Mouse (Mus musculus) megakaryocyte-erythroid progenitor cell, adult 5-6 weeks (primary cell): Measurements from ENCODE around the gene Casc3. TPM values are rescaled to one million over a fixed set of nuclear protein-coding genes. Genes with fewer than 3 reads are reported as not detected.

Experiments used
- ATAC-seq: replicated peaks from 2 replicates; pipeline ENCODE4 v1.8.0; 2016; ENCODE audit warnings: mild to moderate bottlenecking, inconsistent platforms; ENCODE audit not compliant: severe bottlenecking, poor library complexity, low FRiP score, low TSS enrichment
- total RNA-seq, 2 experiments: library from RNA; stranded (forward) in 1 of 2; stranded (reverse) in 1 of 2; fragments of 200-1000, 215-1000 nt in 1 of 2; fragments of >200 nt in 1 of 2; fragmentation: Nextera tagmentation in 1 of 2; gene quantifications; 2 replicates each; pipeline ENCODE4 v1.2.3; 2014 to 2017

Gene Casc3
- total RNA-seq (2014; fragmentation: Nextera tagmentation) (47.6 and 51.8 TPM in 2 replicates), total RNA-seq (2017) (37.4 and 53.5 TPM in 2 replicates)

DNA sequence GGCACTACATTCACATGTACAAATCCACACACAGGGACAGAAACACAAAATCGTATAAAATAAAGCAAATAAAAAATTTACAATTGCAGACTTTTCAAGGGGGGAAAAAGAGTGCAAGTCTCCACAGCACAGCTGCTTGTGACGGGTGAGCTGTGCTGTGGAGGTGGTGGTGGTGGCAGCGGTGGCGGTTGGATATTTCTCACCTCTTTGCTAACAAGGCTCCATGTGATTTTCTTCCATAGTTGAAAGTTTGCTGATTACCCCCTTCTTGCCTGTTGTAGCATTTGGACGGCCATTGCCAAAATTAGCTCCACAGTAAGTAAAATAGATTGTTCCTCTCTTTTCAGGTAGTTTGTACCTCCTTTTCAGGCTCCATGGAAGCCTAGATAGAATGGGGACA is at the start of gene Casc3:
TSS of gene Casc3 (plus strand) at position 301 of the 400 bp plus-strand sequence.
- ATAC-seq, result no peak

- no peak for ATAC-seq
These were observed 48.9 kb upstream of the Casc3 start for GRCm38 (mm10) chr11:98755726-98756380.

- no peak for ATAC-seq
These were observed 48.0 kb upstream of the Casc3 start for GRCm38 (mm10) chr11:98756711-98757110.

GRCm38 (mm10) chr11:98761939-98762338 is 42.8 kb upstream of the Casc3 start:
- ATAC-seq, result no peak

- no peak for ATAC-seq
These were observed 41.8 kb upstream of the Casc3 start for GRCm38 (mm10) chr11:98762756-98763501.

DNA sequence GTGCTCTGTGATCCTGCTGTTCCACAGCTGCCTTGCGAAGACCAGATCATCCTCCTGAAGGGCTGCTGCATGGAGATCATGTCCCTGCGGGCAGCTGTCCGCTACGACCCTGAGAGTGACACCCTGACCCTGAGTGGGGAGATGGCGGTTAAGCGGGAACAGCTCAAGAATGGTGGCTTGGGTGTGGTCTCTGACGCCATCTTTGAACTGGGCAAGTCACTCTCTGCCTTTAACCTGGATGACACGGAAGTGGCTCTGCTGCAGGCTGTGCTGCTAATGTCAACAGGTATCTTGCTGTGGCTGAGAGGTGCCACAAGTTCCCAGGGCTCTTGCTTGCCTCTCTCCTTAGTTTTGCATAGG is 41.2 kb upstream of the Casc3 start:
- ATAC-seq, result no peak

DNA sequence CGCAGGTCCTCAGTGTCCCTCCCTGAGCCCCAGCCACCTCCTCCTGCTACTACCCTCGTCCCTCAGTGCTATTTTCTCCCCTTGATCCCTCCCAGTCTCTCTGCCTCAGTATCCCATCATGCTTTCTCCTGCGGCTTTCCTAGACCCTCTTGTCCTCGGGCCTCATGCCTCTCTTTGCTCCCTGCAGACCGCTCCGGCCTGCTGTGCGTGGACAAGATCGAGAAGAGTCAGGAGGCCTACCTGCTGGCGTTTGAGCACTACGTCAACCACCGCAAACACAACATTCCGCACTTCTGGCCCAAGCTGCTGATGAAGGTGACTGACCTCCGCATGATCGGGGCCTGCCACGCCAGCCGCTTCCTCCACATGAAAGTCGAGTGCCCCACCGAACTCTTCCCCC is 40.6 kb upstream of the Casc3 start:
- ATAC-seq, result no peak

GRCm38 (mm10) chr11:98764746-98765145 is 40.0 kb upstream of the Casc3 start:
- ATAC-seq, result no peak

DNA sequence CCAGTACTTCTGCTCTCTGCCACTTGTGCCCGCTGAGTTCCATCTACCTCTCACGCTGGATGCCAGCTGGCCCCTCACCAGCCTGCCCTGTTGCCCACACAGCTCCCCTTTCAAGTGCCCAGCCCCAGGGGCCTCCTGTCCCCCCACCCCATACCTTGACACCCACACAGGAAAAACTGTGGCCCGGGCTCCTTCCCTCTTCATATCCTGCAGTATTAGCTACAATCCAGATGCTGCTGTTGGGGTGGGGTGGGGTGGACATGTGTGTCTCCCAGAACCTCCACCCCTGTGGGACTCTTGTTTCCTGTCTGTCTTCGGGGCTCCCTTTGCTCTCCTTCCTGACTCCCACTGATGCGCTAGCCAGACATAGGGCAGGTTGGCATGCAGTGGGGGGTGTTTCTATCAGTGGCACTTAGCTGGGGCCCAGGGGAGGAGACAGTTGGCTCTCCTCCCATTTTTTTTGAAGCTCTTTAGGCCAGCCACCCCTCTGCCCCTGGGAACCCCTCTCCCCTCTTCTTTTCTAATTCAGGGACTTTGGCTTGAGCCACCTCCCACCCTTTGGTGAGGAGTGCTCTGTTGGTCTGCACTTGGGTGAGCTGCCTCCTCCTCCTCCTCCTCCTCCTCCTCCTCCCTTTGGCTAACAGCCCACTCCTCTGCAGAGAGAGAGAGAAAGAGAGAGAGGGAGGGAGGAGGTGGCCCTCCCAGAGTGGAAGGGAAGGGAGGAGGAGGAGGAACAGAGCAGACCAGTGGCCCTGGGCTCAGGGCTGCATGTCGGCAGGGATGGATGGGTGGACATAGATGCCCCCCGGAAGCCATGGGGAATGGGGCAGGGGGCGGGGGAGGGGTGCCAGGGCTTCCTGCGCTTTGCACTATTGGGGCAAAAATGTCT is 39.0 kb upstream of the Casc3 start:
- peak; percentile 20; the same call in 1 of the 2 replicates for ATAC-seq

DNA sequence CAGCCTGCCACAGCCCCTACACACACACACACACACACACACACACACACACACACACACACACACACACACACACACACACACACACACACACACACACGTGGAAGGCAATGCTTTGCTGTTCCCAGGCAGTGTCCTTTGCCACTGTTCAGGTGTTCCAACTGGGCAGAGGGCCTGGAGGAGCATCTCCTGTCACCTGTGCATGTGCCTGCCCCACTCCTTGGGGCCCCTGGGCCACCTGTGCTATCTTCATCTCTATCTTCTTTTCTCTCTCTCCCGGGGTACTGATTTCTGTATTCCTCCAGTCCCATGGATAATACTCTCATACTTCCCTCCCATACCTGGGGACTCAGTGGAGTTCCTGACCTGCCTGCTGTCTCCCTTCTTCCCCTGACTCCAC is 38.4 kb upstream of the Casc3 start:
- no peak for ATAC-seq

DNA sequence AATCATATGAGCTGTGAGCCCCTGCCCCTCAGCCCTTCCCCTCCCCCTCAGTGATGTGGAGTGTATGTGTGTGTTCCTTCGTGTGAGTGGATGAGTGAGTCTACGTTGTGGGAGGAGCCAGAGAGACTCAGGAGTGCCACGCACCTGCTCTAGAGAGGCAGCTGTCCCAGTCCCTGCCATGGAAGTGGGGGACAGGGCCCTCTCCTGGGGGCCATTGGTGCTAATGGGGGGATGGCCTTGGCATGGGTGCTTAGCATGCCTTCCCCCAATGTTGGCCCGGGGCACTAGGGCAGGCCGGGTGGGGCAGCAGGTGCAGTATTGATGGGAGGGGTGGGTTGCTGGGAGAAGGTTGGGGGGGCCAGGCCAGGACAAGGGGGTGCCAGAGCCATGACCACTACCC is 37.9 kb upstream of the Casc3 start:
- ATAC-seq, result no peak

DNA sequence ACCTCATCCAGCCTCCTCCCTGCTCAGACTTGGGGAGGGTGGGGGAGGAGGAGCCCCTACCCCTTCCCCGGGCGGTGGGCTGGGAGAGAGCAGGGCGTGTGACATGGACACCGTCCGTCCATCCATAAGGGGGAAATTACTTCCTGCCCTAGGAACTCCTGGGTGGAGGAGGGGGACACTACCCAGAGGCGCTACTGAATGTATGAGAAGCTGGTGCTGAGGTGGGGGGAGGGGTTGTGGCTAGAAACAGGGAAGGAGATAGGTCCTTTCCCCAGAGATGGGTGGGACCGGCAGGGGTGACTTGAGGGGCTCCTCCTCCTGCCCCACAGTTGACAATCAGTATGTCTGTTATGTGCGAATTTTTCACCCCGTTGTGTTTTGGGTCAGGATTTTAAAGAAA is 37.4 kb upstream of the Casc3 start:
- ATAC-seq, result 0 out of 2 replicates have a peak, but pooled peaks have one; percentile 19

DNA sequence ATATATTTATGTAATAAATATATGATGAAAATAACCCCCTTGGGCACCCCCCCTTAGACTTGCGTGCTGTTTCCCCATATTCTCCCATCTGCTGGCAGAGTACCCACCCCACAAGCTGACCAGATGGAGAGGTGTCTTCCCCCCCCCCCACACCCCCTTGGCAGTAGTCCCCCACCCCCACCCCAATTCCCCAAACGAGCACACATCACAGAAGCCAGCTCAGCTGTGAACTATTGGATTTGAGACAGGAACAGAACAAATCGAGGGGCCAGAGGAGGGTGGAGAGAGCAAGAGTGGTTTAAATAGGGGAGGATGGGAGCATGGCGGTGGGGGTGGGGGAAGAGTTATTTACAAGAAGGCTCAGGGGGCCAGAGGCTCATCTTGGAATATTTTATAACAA is 37.0 kb upstream of the Casc3 start:
- no peak for ATAC-seq

- peak; percentile 28; the same call in 1 of the 2 replicates for ATAC-seq
These were observed 36.3 kb upstream of the Casc3 start for GRCm38 (mm10) chr11:98768127-98769006.

GRCm38 (mm10) chr11:98769007-98769954 is 35.4 kb upstream of the Casc3 start:
- ATAC-seq, result no peak

DNA sequence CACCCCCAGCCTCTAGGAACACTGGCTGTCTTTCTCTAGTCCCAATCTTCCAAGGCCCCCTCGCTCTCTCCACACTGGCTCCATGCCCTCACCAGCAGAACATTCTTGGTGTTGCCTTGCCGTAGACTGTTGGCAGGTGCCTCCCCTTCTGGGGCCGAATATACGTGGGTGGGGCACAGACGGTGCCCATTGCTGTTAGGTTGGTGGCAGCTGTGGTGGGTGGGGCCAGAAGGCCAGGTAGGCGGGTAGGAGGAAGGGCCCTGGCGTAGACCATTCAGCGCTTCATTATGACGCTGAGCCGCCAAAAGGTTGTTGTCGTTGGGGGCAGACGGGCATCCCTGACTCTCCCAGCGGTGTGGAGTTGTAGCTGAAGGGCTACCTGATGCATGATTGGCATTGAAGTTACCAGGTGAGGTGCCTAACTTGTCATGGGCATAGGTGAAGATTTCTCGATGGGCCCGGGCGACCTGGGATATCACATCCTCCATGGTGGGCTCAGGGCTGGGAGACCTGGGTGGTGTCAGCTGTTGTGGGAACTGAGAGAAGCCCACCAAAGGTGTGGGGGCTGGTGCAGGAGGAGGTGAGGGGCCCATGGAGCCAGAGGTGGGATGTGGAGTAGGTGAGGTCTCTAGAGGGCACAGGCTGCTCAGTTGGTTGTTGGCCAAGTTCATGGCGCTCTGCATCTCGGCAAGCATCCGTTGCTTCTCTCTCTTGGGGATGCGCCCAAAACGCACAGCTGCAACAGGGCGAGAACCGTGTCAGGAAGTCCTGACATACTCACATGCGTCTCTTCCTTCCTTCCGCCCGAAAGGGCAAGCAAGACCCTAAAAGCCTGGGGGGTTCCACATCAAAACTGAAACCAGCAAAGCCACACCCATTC is 34.4 kb upstream of the Casc3 start:
- no peak for ATAC-seq

DNA sequence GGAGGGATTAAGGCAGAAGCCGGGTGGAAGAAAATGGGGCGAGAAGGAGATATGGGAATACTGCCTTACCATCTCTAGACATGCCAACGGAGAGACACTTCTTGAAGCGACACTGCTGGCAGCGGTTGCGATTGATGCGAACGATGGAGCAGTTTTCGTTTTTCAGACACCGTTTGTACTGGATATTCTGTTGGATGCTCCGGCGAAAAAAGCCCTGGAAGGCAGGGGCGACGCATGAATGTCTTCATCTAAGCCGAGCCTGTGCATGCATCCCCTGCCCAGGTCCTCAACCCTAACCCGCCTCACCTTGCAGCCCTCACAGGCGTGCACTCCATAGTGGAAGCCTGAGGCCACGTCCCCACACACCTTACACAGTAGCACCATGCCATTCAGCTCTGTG is 33.6 kb upstream of the Casc3 start:
- no peak for ATAC-seq
